ENCODE assay signal across 9 mouse cellular contexts in genomic region chr8:4322470-4322869, GRCm38 (mm10). TPM values are rescaled to one million over a fixed set of nuclear protein-coding genes. Genes with fewer than 3 reads are reported as not detected.
DNase-seq lines count a peak whose midpoint lies in the region; ATAC-seq and TF ChIP-seq lines count a peak whose summit lies in the region.
"Had no signal": no experiment of that assay in that cellular context is flagged by ENCODE, and none has a peak within 500 bp of the region (broad histone marks: within the 10 kb centered on the region; RNA-seq: fewer than 3 reads in every experiment).

No protein-coding gene starts in this region.

- no peaks in the 10 kb centered on the region for H3K27me3 ChIP-seq in kidney, postnatal 0 days (ENCODE audit: insufficient read depth, low read length)
- H3K27me3 ChIP-seq in liver, embryonic 11.5 days (replicated peaks; ENCODE audit: control insufficient read depth, insufficient read depth, low read length): no peaks in the 10 kb centered on the region
- no peaks in the 10 kb centered on the region for H3K27me3 ChIP-seq in neural tube, embryonic 15.5 days (replicated peaks)
- no peaks in the 10 kb centered on the region for H3K27me3 ChIP-seq in thymus, adult 2 months (ENCODE audit: control insufficient read depth, insufficient read depth, low read length)
- H3K27me3 ChIP-seq: limb, embryonic 15.5 days had no signal

- TF ChIP-seq CTCF in kidney, postnatal 0 days (IDR thresholded peaks at IDR 0.05; ENCODE audit: low read depth): peak; percentile 93
- TF ChIP-seq CTCF in thymus, adult 2 months (IDR thresholded peaks at IDR 0.05; ENCODE audit: borderline replicate concordance, control insufficient read depth, extremely low read depth, insufficient read depth, low read length, poor library complexity): no peak

- no peaks in the 10 kb centered on the region for H3K9me3 ChIP-seq in kidney, postnatal 0 days (replicated peaks; ENCODE audit: low read length)
- no peaks in the 10 kb centered on the region for H3K9me3 ChIP-seq in liver, embryonic 11.5 days (ENCODE audit: control insufficient read depth, low read length)
- no peaks in the 10 kb centered on the region for H3K9me3 ChIP-seq in neural tube, embryonic 15.5 days (replicated peaks)
- H3K9me3 ChIP-seq: limb, embryonic 15.5 days had no signal

- H3K9ac ChIP-seq in kidney, postnatal 0 days (ENCODE audit: low read depth, low read length): no peak overlapping the region
- no peak overlapping the region for H3K9ac ChIP-seq in liver, embryonic 11.5 days (ENCODE audit: low read depth, low read length)
- H3K9ac ChIP-seq in neural tube, embryonic 15.5 days (replicated peaks): no peak overlapping the region
- H3K9ac ChIP-seq: limb, embryonic 15.5 days had no signal

- WGBS in kidney, postnatal 0 days: 29% methylated on average over 2 of the region's 2 CpGs
- WGBS in liver, embryonic 11.5 days: 28% methylated on average over 2 of the region's 2 CpGs
- WGBS in neural tube, embryonic 15.5 days: 35% methylated on average over 2 of the region's 2 CpGs
- WGBS in thymus, adult 2 months: 44% methylated on average over 2 of the region's 2 CpGs

- H3K36me3 ChIP-seq in kidney, postnatal 0 days (ENCODE audit: insufficient read depth, low read length): peaks cover 18% of the 10 kb centered on the region; the same call in 1 of the 2 replicates
- H3K36me3 ChIP-seq in liver, embryonic 11.5 days (ENCODE audit: control insufficient read depth, insufficient read depth, low read length): peaks cover 8% of the 10 kb centered on the region
- H3K36me3 ChIP-seq in neural tube, embryonic 15.5 days: peaks cover 16% of the 10 kb centered on the region
- peaks cover 6% of the 10 kb centered on the region; the same call in 1 of the 2 replicates for H3K36me3 ChIP-seq in thymus, adult 2 months (ENCODE audit: control insufficient read depth, insufficient read depth, low read length)

- DNase-seq in A20 (ENCODE audit: low read depth, low spot score) (peak; percentile 82), adipocyte (ENCODE audit: low spot score) (peak; percentile 88)
- DNase-seq in embryo, embryonic 10.5 days (ENCODE audit: low spot score): peak; percentile 96
- DNase-seq in heart, adult 18-20 months: peak; percentile 80 to 92
- peak; percentile 90 for DNase-seq in kidney, postnatal 0 days (ENCODE audit: low spot score)
- peak; percentile 70 for DNase-seq in liver, embryonic 11.5 days (ENCODE audit: low spot score)
- peak; percentile 87 for DNase-seq in thymus, adult 2 months

- peaks cover 13% of the 10 kb centered on the region for H3K4me1 ChIP-seq in kidney, postnatal 0 days (replicated peaks; ENCODE audit: insufficient read depth, low read length)
- H3K4me1 ChIP-seq in liver, embryonic 11.5 days (replicated peaks; ENCODE audit: control insufficient read depth, insufficient read depth, low read length): peaks cover 35% of the 10 kb centered on the region
- H3K4me1 ChIP-seq in neural tube, embryonic 15.5 days: peaks cover 56% of the 10 kb centered on the region
- H3K4me1 ChIP-seq in thymus, adult 2 months (replicated peaks; ENCODE audit: control insufficient read depth, insufficient read depth, low read length): peaks cover 11% of the 10 kb centered on the region

- no peak overlapping the region for H3K4me3 ChIP-seq in kidney, postnatal 0 days (replicated peaks; ENCODE audit: low read depth, low read length)
- H3K4me3 ChIP-seq in liver, embryonic 11.5 days (ENCODE audit: low read depth, low read length): no peak overlapping the region
- H3K4me3 ChIP-seq in neural tube, embryonic 15.5 days (replicated peaks): peak overlapping the region; percentile 4; the same call in 1 of the 2 replicates
- no peak overlapping the region for H3K4me3 ChIP-seq in thymus, adult 2 months (ENCODE audit: control insufficient read depth, insufficient read depth, low read length)

- H3K4me2 ChIP-seq in kidney, postnatal 0 days (ENCODE audit: low read length): no peak overlapping the region
- H3K4me2 ChIP-seq in liver, embryonic 11.5 days: peak overlapping the region; percentile 83
- peak overlapping the region; percentile 92 for H3K4me2 ChIP-seq in neural tube, embryonic 15.5 days

- H3K27ac ChIP-seq in kidney, postnatal 0 days: no peak overlapping the region
- no peak overlapping the region for H3K27ac ChIP-seq in liver, embryonic 11.5 days (ENCODE audit: low read depth, low read length)
- no peak overlapping the region; the same call in 1 of the 2 replicates for H3K27ac ChIP-seq in neural tube, embryonic 15.5 days (replicated peaks)
- H3K27ac ChIP-seq in thymus, adult 2 months (ENCODE audit: control insufficient read depth, insufficient read depth, low read length): no peak overlapping the region
- H3K27ac ChIP-seq: limb, embryonic 15.5 days had no signal

- no peak for TF ChIP-seq POLR2A in thymus, adult 2 months (IDR thresholded peaks at IDR 0.05; ENCODE audit: control insufficient read depth, extremely low read depth, insufficient read depth, low read length, poor library complexity)

- ATAC-seq in kidney, postnatal 0 days (replicated peaks; ENCODE audit: low FRiP score, low read depth): no peak
- ATAC-seq in liver, embryonic 11.5 days (replicated peaks; ENCODE audit: low FRiP score): no peak
- ATAC-seq in neural tube, embryonic 15.5 days (ENCODE audit: low FRiP score): no peak

RNA-seq across cellular contexts. Expression of gene Ccl25, which starts 2.5 kb away (rescaled TPM):
- total RNA-seq in heart, adult 18-20 months (2021): 1 to 10 TPM; 2.7 to 3.1 TPM
- polyA plus RNA-seq in kidney, postnatal 0 days (2015; fragmentation: Nextera tagmentation; extraction: Ambion mirVana): 10.0 and 10.4 TPM in 2 replicates
- 15.2 and 19.3 TPM in 2 replicates for polyA plus RNA-seq in liver, embryonic 11.5 days (2014; fragmentation: Nextera tagmentation; extraction: Ambion mirVana)
- 19.7 and 113 TPM in 2 replicates for polyA plus RNA-seq in neural tube, embryonic 15.5 days (2015; fragmentation: Nextera tagmentation; extraction: Ambion mirVana)
- polyA plus RNA-seq in thymus, adult 2 months (2012; rRNA removed): 178 and 233 TPM in 2 replicates

RNA-seq across cellular contexts. Expression of gene Elavl1, which starts 2.7 kb away (rescaled TPM):
- 10 to 100 TPM; 56.9 to 57.7 TPM for total RNA-seq in heart, adult 18-20 months (2021)
- polyA plus RNA-seq in kidney, postnatal 0 days (2015; fragmentation: Nextera tagmentation; extraction: Ambion mirVana): 162 and 180 TPM in 2 replicates
- 266 and 299 TPM in 2 replicates for polyA plus RNA-seq in liver, embryonic 11.5 days (2014; fragmentation: Nextera tagmentation; extraction: Ambion mirVana)
- polyA plus RNA-seq in neural tube, embryonic 15.5 days (2015; fragmentation: Nextera tagmentation; extraction: Ambion mirVana): 92.5 and 112 TPM in 2 replicates
- polyA plus RNA-seq in thymus, adult 2 months (2012; rRNA removed): 43.2 and 70.4 TPM in 2 replicates

RNA-seq across cellular contexts. Expression of gene Timm44, which starts 46.8 kb away (rescaled TPM):
- total RNA-seq in heart, adult 18-20 months (2021): 100 to 1,000 TPM; 102 to 106 TPM
- polyA plus RNA-seq in kidney, postnatal 0 days (2015; fragmentation: Nextera tagmentation; extraction: Ambion mirVana): 61.1 and 64.7 TPM in 2 replicates
- 99.2 and 105 TPM in 2 replicates for polyA plus RNA-seq in liver, embryonic 11.5 days (2014; fragmentation: Nextera tagmentation; extraction: Ambion mirVana)
- 44.2 and 48.5 TPM in 2 replicates for polyA plus RNA-seq in neural tube, embryonic 15.5 days (2015; fragmentation: Nextera tagmentation; extraction: Ambion mirVana)
- polyA plus RNA-seq in thymus, adult 2 months (2012; rRNA removed): 84.4 and 88.0 TPM in 2 replicates
